Comparison of ENCODE assay signal across 9 mouse cellular contexts in genomic region chr17:48041351-48042287, GRCm38 (mm10). TPM values are rescaled to one million over a fixed set of nuclear protein-coding genes. Genes with fewer than 3 reads are reported as not detected.
A peak's percentile ranks its signal among the peaks of the same experiment; 100 is the strongest.
DNase-seq lines count a peak whose midpoint lies in the region; ATAC-seq and TF ChIP-seq lines count a peak whose summit lies in the region.
"Had no signal": no experiment of that assay in that cellular context is flagged by ENCODE, and none has a peak within 500 bp of the region (broad histone marks: within the 10 kb centered on the region; RNA-seq: fewer than 3 reads in every experiment).

No protein-coding gene starts in this region.

- TF ChIP-seq CTCF in layer of hippocampus, adult 2 months (conservative IDR thresholded peaks at IDR 0.05) = no peak

- WGBS in forebrain, embryonic 12.5 days = 2% methylated on average over 29 of the region's 29 CpGs

- peak overlapping the region; percentile 88 for H3K27ac ChIP-seq in forebrain, embryonic 12.5 days
- H3K27ac ChIP-seq in layer of hippocampus, adult 2 months = peak overlapping the region; percentile 46; the same call in 1 of the 2 replicates

- peaks cover 30% of the 10 kb centered on the region for H3K27me3 ChIP-seq in forebrain, embryonic 12.5 days

- peak; percentile 37 for DNase-seq in adrenal gland, adult 8-10 months
- peak; percentile 34 to 51 for DNase-seq in layer of hippocampus, adult 2 months (ENCODE audit: low spot score in 2 of 2)
- peak; percentile 64 for DNase-seq in lung, postnatal 10 days
- peak; percentile 52 to 56 for DNase-seq in right cerebral cortex, adult 2 months (ENCODE audit: low spot score in 2 of 2)
- DNase-seq in yolk sac, embryonic 10.5 days (ENCODE audit: low spot score) = peak; percentile 75

- no peaks in the 10 kb centered on the region for H3K9me3 ChIP-seq in forebrain, embryonic 12.5 days

- peak overlapping the region; percentile 38; the same call in 1 of the 2 replicates for H3K9ac ChIP-seq in forebrain, embryonic 12.5 days

- peaks cover 30% of the 10 kb centered on the region for H3K4me1 ChIP-seq in forebrain, embryonic 12.5 days

- peak overlapping the region; percentile 23 for H3K4me3 ChIP-seq in forebrain, embryonic 12.5 days (replicated peaks)
- H3K4me3 ChIP-seq in layer of hippocampus, adult 2 months = no peak overlapping the region; the same call in 1 of the 2 replicates

- H3K4me2 ChIP-seq in forebrain, embryonic 12.5 days = peak overlapping the region; percentile 39

- peak; percentile 67 for ATAC-seq in CD4-positive, CD25-positive, alpha-beta regulatory T cell, adult 4 months
- ATAC-seq in forebrain, embryonic 12.5 days (ENCODE audit: low FRiP score) = peak; percentile 54; the same call in 1 of the 2 replicates
- ATAC-seq in hematopoietic stem cell, adult 5-6 weeks (replicated peaks in 1 of 2; ENCODE audit: insufficient read depth in 1 of 2, low FRiP score in 2 of 2, low TSS enrichment in 1 of 2, low read depth in 1 of 2, poor library complexity in 2 of 2, severe bottlenecking in 2 of 2) = peak; percentile 57 to 62

- no peaks in the 10 kb centered on the region for H3K36me3 ChIP-seq in forebrain, embryonic 12.5 days (replicated peaks)

RNA-seq across cellular contexts. Expression of gene 1700122O11Rik, which starts 3.5 kb away (rescaled TPM):
- polyA plus RNA-seq in CD4-positive, CD25-positive, alpha-beta regulatory T cell, adult 4 months (2017; shearing (Covaris generic)) = not detected
- under 1 TPM in 1 of 4 experiments, not detected in 3; 0.49 TPM for total RNA-seq in adrenal gland, adult 8-10 months (2022)
- polyA plus RNA-seq in forebrain, embryonic 12.5 days (2016; fragmentation: Nextera tagmentation; extraction: Ambion mirVana) = not detected in 2 replicates
- total RNA-seq in hematopoietic stem cell, adult 5-6 weeks (2017) = not detected in 2 replicates
- total RNA-seq in layer of hippocampus, adult 2 months (2021) = not detected
- total RNA-seq: gastrocnemius, postnatal 36 days had no signal

RNA-seq across cellular contexts. Expression of gene 1700067P10Rik, which starts 47.5 kb away (rescaled TPM):
- not detected for polyA plus RNA-seq in CD4-positive, CD25-positive, alpha-beta regulatory T cell, adult 4 months (2017; shearing (Covaris generic))
- total RNA-seq in adrenal gland, adult 8-10 months (2022) = not detected
- not detected in 2 replicates for polyA plus RNA-seq in forebrain, embryonic 12.5 days (2016; fragmentation: Nextera tagmentation; extraction: Ambion mirVana)
- total RNA-seq in hematopoietic stem cell, adult 5-6 weeks (2017) = not detected in 2 replicates
- total RNA-seq in layer of hippocampus, adult 2 months (2021) = not detected
- total RNA-seq: gastrocnemius, postnatal 36 days had no signal
